Mouse (Mus musculus) erythroblast, embryonic 14.5 days (primary cell): ENCODE results near the gene Eddm3b.

Experiments
- GATA1 ChIP-seq: IDR thresholded peaks from 2 replicates; pipeline ENCODE4 v1.6.1; 2012; ENCODE audit warnings: low read length, inconsistent platforms, mixed read lengths
- TAL1 ChIP-seq: IDR thresholded peaks from 3 replicates; pipeline ENCODE4 v1.6.1; 2012; ENCODE audit warnings: low read length, inconsistent platforms, mixed read lengths

DNA sequence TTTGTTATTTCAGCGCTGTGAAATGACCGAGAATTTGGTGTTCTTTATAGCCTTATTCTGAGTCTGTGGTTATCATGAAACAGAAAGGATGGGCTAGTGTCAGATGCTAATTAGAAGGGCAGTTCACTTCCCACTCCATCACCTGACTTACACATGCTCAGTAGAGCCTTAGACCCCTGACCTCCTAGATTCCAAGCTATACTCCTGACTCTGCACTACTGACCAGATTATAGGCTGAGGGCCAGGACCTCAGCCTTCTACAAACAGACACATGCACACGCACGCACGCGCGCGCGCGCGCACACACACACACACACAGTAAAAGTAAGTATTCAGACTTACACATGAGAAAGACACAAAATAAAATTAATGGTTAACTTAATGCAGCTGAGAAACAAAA lies 15.3 kb upstream of the Eddm3b start:
- TF ChIP-seq GATA1 (no peak), TAL1 (no peak)
